ENCODE assay signal across 14 mouse cellular contexts in genomic region chr14:105584632-105585031, GRCm38 (mm10).
"Had no signal": no experiment of that assay in that cellular context is flagged by ENCODE, and none has a peak within 500 bp of the region (broad histone marks: within the 10 kb centered on the region; RNA-seq: fewer than 3 reads in every experiment).

No protein-coding gene starts in this region.

- H3K4me3 ChIP-seq: kidney, embryonic 15.5 days; left cerebral cortex, adult 2 months; limb, embryonic 13.5 days; midbrain, embryonic 13.5 days; neural tube, embryonic 15.5 days had no signal

- H3K36me3 ChIP-seq: kidney, embryonic 15.5 days; limb, embryonic 13.5 days; midbrain, embryonic 13.5 days; neural tube, embryonic 15.5 days had no signal

- H3K4me2 ChIP-seq: kidney, embryonic 15.5 days; limb, embryonic 13.5 days; midbrain, embryonic 13.5 days; neural tube, embryonic 15.5 days had no signal

- DNase-seq: kidney, adult 2 months; kidney, postnatal 14 days; lung, adult 18-20 months; lung, postnatal 36 days; right cerebral cortex, adult 18-20 months; right cerebral cortex, postnatal 25 days had no signal

- H3K27me3 ChIP-seq: kidney, embryonic 15.5 days; limb, embryonic 13.5 days; midbrain, embryonic 13.5 days; neural tube, embryonic 15.5 days had no signal

- H3K9ac ChIP-seq: kidney, embryonic 15.5 days; limb, embryonic 13.5 days; liver, embryonic 14.5 days; midbrain, embryonic 13.5 days; neural tube, embryonic 15.5 days had no signal

- ATAC-seq: lung, postnatal 0 days; midbrain, embryonic 13.5 days had no signal

- H3K27ac ChIP-seq: kidney, embryonic 15.5 days; left cerebral cortex, adult 2 months; limb, embryonic 13.5 days; liver, embryonic 14.5 days; midbrain, embryonic 13.5 days; neural tube, embryonic 15.5 days; stomach, postnatal 0 days had no signal

- H3K9me3 ChIP-seq: kidney, embryonic 15.5 days; limb, embryonic 13.5 days; midbrain, embryonic 13.5 days; neural tube, embryonic 15.5 days had no signal
